Mouse (Mus musculus) ES-Bruce4 (cell line): ENCODE data around the gene Epo.

ENCODE experiments used
- CTCF ChIP-seq: IDR thresholded peaks from one replicate; pipeline ENCODE4 v1.8.1; 2011; ENCODE audit warnings: low read depth, low read length
- POLR2A ChIP-seq: IDR thresholded peaks from one replicate; pipeline ENCODE4 v1.8.1; 2011; ENCODE audit warnings: low read length; ENCODE audit not compliant: insufficient read depth

DNA sequence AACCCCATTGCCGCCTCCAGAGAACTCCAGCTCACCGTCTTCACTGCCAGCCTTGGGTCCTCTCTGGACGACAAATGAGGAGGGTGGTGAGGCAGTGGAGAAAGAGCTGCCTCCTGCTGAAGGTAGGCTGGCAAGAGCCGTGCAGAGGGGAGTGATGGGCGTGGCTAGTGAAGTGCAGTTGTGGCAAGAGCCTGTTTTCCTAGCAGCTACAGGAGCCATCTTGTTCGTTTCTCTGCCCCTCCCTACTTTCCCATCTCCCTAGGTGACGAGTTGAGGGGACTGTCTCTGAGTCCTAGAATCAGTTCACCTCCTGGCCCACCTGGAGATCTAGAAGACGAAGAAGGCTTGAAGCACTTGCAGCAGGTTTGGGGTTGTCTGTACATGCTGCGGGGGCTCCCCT, 11.2 kb downstream of the Epo start:
- TF ChIP-seq POLR2A (no peak), CTCF (no peak)
